Mouse (Mus musculus) kidney, embryonic 16.5 days (tissue): ENCODE results near the gene Map3k4. TPM values are rescaled to one million over a fixed set of nuclear protein-coding genes. Genes with fewer than 3 reads are reported as not detected.

Experiments used
- ATAC-seq: fragments of 200-750 bp; cut with Nextera tagmentation; 2 replicates; pipeline ENCODE4 v1.8.0; 2017; ENCODE audit warnings: moderate TSS enrichment; ENCODE audit not compliant: low FRiP score, low TSS enrichment
- H3K27ac ChIP-seq: fragments of 300-500 bp; sonication (generic); 2 replicates; pipeline ENCODE4 v1.5.1; 2014; ENCODE audit warnings: low read length
- H3K27me3 ChIP-seq: fragments of 300-500 bp; sonication (generic); 2 replicates; pipeline ENCODE4 v1.6.1; 2014; ENCODE audit warnings: low read length, control low read depth, mixed read lengths; ENCODE audit not compliant: insufficient read depth
- H3K36me3 ChIP-seq: fragments of 300-500 bp; sonication (generic); 2 replicates; pipeline ENCODE4 v1.6.1; 2014; ENCODE audit warnings: low read length, control low read depth, mixed read lengths; ENCODE audit not compliant: insufficient read depth
- H3K4me1 ChIP-seq: fragments of 300-500 bp; sonication (generic); 2 replicates; pipeline ENCODE4 v1.6.1; 2014; ENCODE audit warnings: low read length, control low read depth, mixed read lengths; ENCODE audit not compliant: insufficient read depth
- H3K4me2 ChIP-seq: fragments of 300-500 bp; sonication (generic); replicated peaks from 2 replicates; pipeline ENCODE4 v1.6.1; 2014; ENCODE audit warnings: low read depth, low read length
- H3K4me3 ChIP-seq: fragments of 300-500 bp; sonication (generic); 2 replicates; pipeline ENCODE4 v1.5.1; 2014; ENCODE audit warnings: mild to moderate bottlenecking, low read length
- H3K9ac ChIP-seq: fragments of 300-500 bp; sonication (generic); replicated peaks from 2 replicates; pipeline ENCODE4 v1.6.1; 2014; ENCODE audit warnings: low read length
- H3K9me3 ChIP-seq: fragments of 300-500 bp; sonication (generic); 2 replicates; pipeline ENCODE4 v1.6.1; 2016; ENCODE audit warnings: low read length, control low read depth
- WGBS: fragments of 180-500 bp; shearing (Covaris S2); extraction: QIAGEN DNeasy Blood & Tissue Kit; methylation state at CpG from one replicate; pipeline ENCODE4 v1.1.7; 2014; 5-methylcytosine and 5-hydroxymethylcytosine counted together
- polyA plus RNA-seq: library from polyadenylated mRNA; unstranded; fragments of >200 nt; fragmentation: Nextera tagmentation; extraction: Ambion mirVana; gene quantifications from 2 replicates; pipeline ENCODE4 v1.2.1, GENCODE M21; 2015

Map3k4 gene
- polyA plus RNA-seq, 1 experiment from 2014 or later: 36.0 TPM

- Histone ChIP-seq H3K9me3 (no peaks in the 10 kb centered on the region), H3K27me3 (no peaks in the 10 kb centered on the region), H3K9ac (no peak overlapping the region), H3K4me2 (no peak overlapping the region), H3K36me3 (peaks cover 41% of the 10 kb centered on the region), H3K4me3 (no peak overlapping the region), H3K27ac (no peak overlapping the region), H3K4me1 (no peaks in the 10 kb centered on the region; the same call in 1 of the 2 replicates)
- ATAC-seq: peak; percentile 60
- 56% methylated on average over 9 of the region's 9 CpGs for WGBS
These were observed 94.5 kb downstream of the Map3k4 start for GRCm38 (mm10) chr17:12224145-12224544.

- peak overlapping the region; percentile 35; the same call in 1 of the 2 replicates for H3K27ac ChIP-seq
- peaks cover 41% of the 10 kb centered on the region for H3K36me3 ChIP-seq
- 0 out of 2 replicates have a peak overlapping the region, but pooled peaks have one; percentile 2 for H3K9ac ChIP-seq
- H3K4me3 ChIP-seq: no peak overlapping the region
- no peaks in the 10 kb centered on the region; the same call in 1 of the 2 replicates for H3K4me1 ChIP-seq
- 46% methylated on average over 5 of the region's 5 CpGs for WGBS
- H3K4me2 ChIP-seq: no peak overlapping the region
- H3K9me3 ChIP-seq: no peaks in the 10 kb centered on the region
- peak; percentile 52 for ATAC-seq
- H3K27me3 ChIP-seq: no peaks in the 10 kb centered on the region
These were observed 94.9 kb downstream of the Map3k4 start for GRCm38 (mm10) chr17:12223682-12224081.

GRCm38 (mm10) chr17:12221926-12222325, 96.7 kb downstream of the Map3k4 start:
- Histone ChIP-seq H3K27me3 (no peaks in the 10 kb centered on the region), H3K9ac (no peak overlapping the region), H3K9me3 (no peaks in the 10 kb centered on the region), H3K27ac (no peak overlapping the region), H3K4me2 (no peak overlapping the region), H3K36me3 (peaks cover 45% of the 10 kb centered on the region), H3K4me3 (no peak overlapping the region), H3K4me1 (no peaks in the 10 kb centered on the region; the same call in 1 of the 2 replicates)
- ATAC-seq: no peak
- WGBS: 56% methylated on average over 6 of the region's 6 CpGs

GRCm38 (mm10) chr17:12216224-12216623, 102.4 kb downstream of the Map3k4 start:
- Histone ChIP-seq H3K36me3 (peaks cover 66% of the 10 kb centered on the region), H3K27me3 (no peaks in the 10 kb centered on the region), H3K27ac (no peak overlapping the region), H3K4me3 (no peak overlapping the region), H3K9me3 (no peaks in the 10 kb centered on the region), H3K4me1 (no peaks in the 10 kb centered on the region), H3K4me2 (no peak overlapping the region), H3K9ac (no peak overlapping the region)
- ATAC-seq: no peak
- 62% methylated on average over 6 of the region's 6 CpGs for WGBS

GRCm38 (mm10) chr17:12213430-12213829, 105.2 kb downstream of the Map3k4 start:
- 86% methylated on average over 8 of the region's 8 CpGs for WGBS
- Histone ChIP-seq H3K9ac (no peak overlapping the region), H3K4me1 (no peaks in the 10 kb centered on the region), H3K4me3 (no peak overlapping the region), H3K36me3 (peaks cover 52% of the 10 kb centered on the region), H3K27me3 (no peaks in the 10 kb centered on the region), H3K4me2 (no peak overlapping the region), H3K27ac (no peak overlapping the region), H3K9me3 (no peaks in the 10 kb centered on the region)
- no peak for ATAC-seq

GRCm38 (mm10) chr17:12212341-12212740, 106.3 kb downstream of the Map3k4 start:
- H3K4me1 ChIP-seq: peaks cover 10% of the 10 kb centered on the region
- ATAC-seq: no peak
- H3K4me2 ChIP-seq: no peak overlapping the region
- 88% methylated on average over 6 of the region's 6 CpGs for WGBS
- no peak overlapping the region for H3K9ac ChIP-seq
- H3K36me3 ChIP-seq: peaks cover 42% of the 10 kb centered on the region
- H3K4me3 ChIP-seq: no peak overlapping the region
- H3K27me3 ChIP-seq: no peaks in the 10 kb centered on the region
- H3K9me3 ChIP-seq: no peaks in the 10 kb centered on the region
- H3K27ac ChIP-seq: no peak overlapping the region

GRCm38 (mm10) chr17:12211890-12212289, 106.7 kb downstream of the Map3k4 start:
- H3K36me3 ChIP-seq: peaks cover 38% of the 10 kb centered on the region
- no peak overlapping the region for H3K9ac ChIP-seq
- peaks cover 15% of the 10 kb centered on the region for H3K4me1 ChIP-seq
- 93% methylated on average over 11 of the region's 11 CpGs for WGBS
- H3K9me3 ChIP-seq: no peaks in the 10 kb centered on the region
- no peaks in the 10 kb centered on the region for H3K27me3 ChIP-seq
- no peak for ATAC-seq
- no peak overlapping the region for H3K4me3 ChIP-seq
- H3K27ac ChIP-seq: no peak overlapping the region
- H3K4me2 ChIP-seq: no peak overlapping the region

- Histone ChIP-seq H3K4me2 (no peak overlapping the region), H3K4me1 (peaks cover 25% of the 10 kb centered on the region), H3K4me3 (no peak overlapping the region), H3K27ac (no peak overlapping the region), H3K27me3 (no peaks in the 10 kb centered on the region), H3K36me3 (peaks cover 33% of the 10 kb centered on the region), H3K9ac (no peak overlapping the region), H3K9me3 (no peaks in the 10 kb centered on the region)
- ATAC-seq: 0 out of 2 replicates have a peak, but pooled peaks have one; percentile 39
- WGBS: 39% methylated on average over 8 of the region's 8 CpGs
These were observed 108.0 kb downstream of the Map3k4 start for GRCm38 (mm10) chr17:12210544-12211132.

- no peak overlapping the region for H3K4me3 ChIP-seq
- 71% methylated on average over 4 of the region's 4 CpGs for WGBS
- ATAC-seq: no peak
- peaks cover 35% of the 10 kb centered on the region for H3K4me1 ChIP-seq
- no peak overlapping the region for H3K9ac ChIP-seq
- H3K27ac ChIP-seq: no peak overlapping the region
- no peaks in the 10 kb centered on the region for H3K27me3 ChIP-seq
- peaks cover 21% of the 10 kb centered on the region for H3K36me3 ChIP-seq
- no peak overlapping the region for H3K4me2 ChIP-seq
- no peaks in the 10 kb centered on the region for H3K9me3 ChIP-seq
These were observed 109.1 kb downstream of the Map3k4 start for GRCm38 (mm10) chr17:12209481-12209880.

GRCm38 (mm10) chr17:12207022-12207548, 111.5 kb downstream of the Map3k4 start:
- H3K4me3 ChIP-seq: no peak overlapping the region
- no peak overlapping the region for H3K4me2 ChIP-seq
- WGBS: 58% methylated on average over 1 of the region's 1 CpGs
- peaks cover 35% of the 10 kb centered on the region for H3K4me1 ChIP-seq
- ATAC-seq: no peak
- no peak overlapping the region for H3K27ac ChIP-seq
- 0 out of 2 replicates have a peak, but pooled peaks cover 6% of the 10 kb centered on the region for H3K36me3 ChIP-seq
- no peaks in the 10 kb centered on the region for H3K9me3 ChIP-seq
- H3K9ac ChIP-seq: no peak overlapping the region
- H3K27me3 ChIP-seq: no peaks in the 10 kb centered on the region
